Mouse (Mus musculus): ENCODE data around the gene Cryba4. TPM values are rescaled to one million over a fixed set of nuclear protein-coding genes. Genes with fewer than 3 reads are reported as not detected.

Cryba4 gene
- total and polyA plus RNA-seq, 3 experiments = 5.3 to 14.4 (median 7.1) TPM

GRCm38 (mm10) chr5:112214419-112214818, 37.9 kb downstream of the Cryba4 start:
- 4% methylated on average over 10 of the region's 10 CpGs for WGBS
- Histone ChIP-seq H3K4me3 (no peak overlapping the region), H3K27me3 (ENCODE audit: control insufficient read depth, insufficient read depth, low read length) (no peaks in the 10 kb centered on the region), H3K79me2 (replicated peaks; ENCODE audit: control insufficient read depth, insufficient read depth, low read length) (no peaks in the 10 kb centered on the region), H3K36me3 (ENCODE audit: control insufficient read depth, insufficient read depth, low read length) (no peaks in the 10 kb centered on the region), H3K9ac (ENCODE audit: low read depth, low read length) (no peak overlapping the region), H3K4me1 (ENCODE audit: control insufficient read depth, insufficient read depth, low read length) (no peaks in the 10 kb centered on the region), H3K27ac (no peak overlapping the region)
- peak; percentile 36 to 65 for DNase-seq
- TF ChIP-seq EP300 (IDR thresholded peaks at IDR 0.05; ENCODE audit: insufficient read depth, low read depth, low read length) = no peak
- TF ChIP-seq POLR2A (IDR thresholded peaks at IDR 0.05; ENCODE audit: insufficient read depth, low read depth, low read length) = no peak
- TF ChIP-seq CTCF (IDR thresholded peaks at IDR 0.05) = peak; percentile 79
- intact Hi-C loops (cut with DNase I) = loop anchor here (2.0 kb wide), 1 partner anchor 214 kb away; no protein-coding TSS in a partner anchor

GRCm38 (mm10) chr5:112213331-112214240, 38.7 kb downstream of the Cryba4 start:
- intact Hi-C loops (cut with DNase I) = loop anchor here (2.0 kb wide), 1 partner anchor 215 kb away; no protein-coding TSS in a partner anchor
- Histone ChIP-seq H3K9ac (ENCODE audit: low read depth, low read length) (no peak overlapping the region), H3K4me1 (ENCODE audit: control insufficient read depth, insufficient read depth, low read length) (no peaks in the 10 kb centered on the region), H3K79me2 (replicated peaks; ENCODE audit: control insufficient read depth, insufficient read depth, low read length) (no peaks in the 10 kb centered on the region), H3K4me3 (no peak overlapping the region), H3K36me3 (ENCODE audit: control insufficient read depth, insufficient read depth, low read length) (no peaks in the 10 kb centered on the region), H3K27me3 (ENCODE audit: control insufficient read depth, insufficient read depth, low read length) (no peaks in the 10 kb centered on the region), H3K27ac (no peak overlapping the region)
- DNase-seq = no peak
- WGBS = 55% methylated on average over 19 of the region's 19 CpGs
- no peak for TF ChIP-seq CTCF (IDR thresholded peaks at IDR 0.05)
- no peak for TF ChIP-seq POLR2A (IDR thresholded peaks at IDR 0.05; ENCODE audit: insufficient read depth, low read depth, low read length)
- TF ChIP-seq EP300 (IDR thresholded peaks at IDR 0.05; ENCODE audit: insufficient read depth, low read depth, low read length) = no peak

GRCm38 (mm10) chr5:112212711-112213264, 39.5 kb downstream of the Cryba4 start:
- intact Hi-C loops (cut with DNase I) = no loop called here
- Histone ChIP-seq H3K79me2 (replicated peaks; ENCODE audit: control insufficient read depth, insufficient read depth, low read length) (no peaks in the 10 kb centered on the region), H3K27ac (no peak overlapping the region), H3K27me3 (ENCODE audit: control insufficient read depth, insufficient read depth, low read length) (no peaks in the 10 kb centered on the region), H3K9ac (ENCODE audit: low read depth, low read length) (no peak overlapping the region), H3K36me3 (ENCODE audit: control insufficient read depth, insufficient read depth, low read length) (no peaks in the 10 kb centered on the region), H3K4me1 (ENCODE audit: control insufficient read depth, insufficient read depth, low read length) (no peaks in the 10 kb centered on the region), H3K4me3 (no peak overlapping the region)
- 80% methylated on average over 6 of the region's 6 CpGs for WGBS
- DNase-seq = no peak
- TF ChIP-seq EP300 (IDR thresholded peaks at IDR 0.05; ENCODE audit: insufficient read depth, low read depth, low read length) = no peak
- no peak for TF ChIP-seq CTCF (IDR thresholded peaks at IDR 0.05)
- TF ChIP-seq POLR2A (IDR thresholded peaks at IDR 0.05; ENCODE audit: insufficient read depth, low read depth, low read length) = no peak

GRCm38 (mm10) chr5:112211911-112212310, 40.4 kb downstream of the Cryba4 start:
- no peak overlapping the region for H3K27ac ChIP-seq
- no peak for DNase-seq
- intact Hi-C loops (cut with DNase I) = no loop called here

GRCm38 (mm10) chr5:112210104-112210503, 42.2 kb downstream of the Cryba4 start:
- H3K4me1 ChIP-seq (ENCODE audit: control insufficient read depth, insufficient read depth, low read length) = no peaks in the 10 kb centered on the region
- no peaks in the 10 kb centered on the region for H3K79me2 ChIP-seq (replicated peaks; ENCODE audit: control insufficient read depth, insufficient read depth, low read length)
- H3K27ac ChIP-seq = no peak overlapping the region
- no peak overlapping the region for H3K9ac ChIP-seq (ENCODE audit: low read depth, low read length)
- no peak overlapping the region for H3K4me3 ChIP-seq
- DNase-seq = peak; percentile 36 to 68
- intact Hi-C loops (cut with DNase I) = no loop called here
- H3K27me3 ChIP-seq (ENCODE audit: control insufficient read depth, insufficient read depth, low read length) = no peaks in the 10 kb centered on the region
- no peaks in the 10 kb centered on the region for H3K36me3 ChIP-seq (ENCODE audit: control insufficient read depth, insufficient read depth, low read length)
- 33% methylated on average over 8 of the region's 8 CpGs for WGBS
- TF ChIP-seq CTCF (IDR thresholded peaks at IDR 0.05) = peak; percentile 91
- no peak for TF ChIP-seq EP300 (IDR thresholded peaks at IDR 0.05; ENCODE audit: insufficient read depth, low read depth, low read length)
- TF ChIP-seq POLR2A (IDR thresholded peaks at IDR 0.05; ENCODE audit: insufficient read depth, low read depth, low read length) = no peak

More at GRCm38 (mm10) chr5:112211911-112212310, 40.4 kb downstream of the Cryba4 start:
- H3K27me3 ChIP-seq (ENCODE audit: control insufficient read depth, insufficient read depth, low read length) = no peaks in the 10 kb centered on the region
- no peaks in the 10 kb centered on the region for H3K36me3 ChIP-seq (ENCODE audit: control insufficient read depth, insufficient read depth, low read length)
- no peaks in the 10 kb centered on the region for H3K4me1 ChIP-seq (ENCODE audit: control insufficient read depth, insufficient read depth, low read length)
- 78% methylated on average over 7 of the region's 7 CpGs for WGBS
- H3K4me3 ChIP-seq = no peak overlapping the region
- no peak overlapping the region for H3K9ac ChIP-seq (ENCODE audit: low read depth, low read length)
- H3K79me2 ChIP-seq (replicated peaks; ENCODE audit: control insufficient read depth, insufficient read depth, low read length) = no peaks in the 10 kb centered on the region
- TF ChIP-seq CTCF (IDR thresholded peaks at IDR 0.05) = no peak
- no peak for TF ChIP-seq POLR2A (IDR thresholded peaks at IDR 0.05; ENCODE audit: insufficient read depth, low read depth, low read length)
- TF ChIP-seq EP300 (IDR thresholded peaks at IDR 0.05; ENCODE audit: insufficient read depth, low read depth, low read length) = no peak

GRCm38 (mm10) chr5:112208321-112208720, 44.0 kb downstream of the Cryba4 start:
- intact Hi-C loops (cut with DNase I) = no loop called here
- H3K4me1 ChIP-seq (ENCODE audit: control insufficient read depth, insufficient read depth, low read length) = no peaks in the 10 kb centered on the region
- no peaks in the 10 kb centered on the region for H3K27me3 ChIP-seq (ENCODE audit: control insufficient read depth, insufficient read depth, low read length)
- TF ChIP-seq CTCF (IDR thresholded peaks at IDR 0.05) (no peak), POLR2A (IDR thresholded peaks at IDR 0.05; ENCODE audit: insufficient read depth, low read depth, low read length) (no peak), EP300 (IDR thresholded peaks at IDR 0.05; ENCODE audit: insufficient read depth, low read depth, low read length) (no peak)
- DNase-seq = no peak
- H3K4me3 ChIP-seq = no peak overlapping the region
- no peaks in the 10 kb centered on the region for H3K36me3 ChIP-seq (ENCODE audit: control insufficient read depth, insufficient read depth, low read length)
- no peak overlapping the region for H3K9ac ChIP-seq (ENCODE audit: low read depth, low read length)
- H3K79me2 ChIP-seq (replicated peaks; ENCODE audit: control insufficient read depth, insufficient read depth, low read length) = no peaks in the 10 kb centered on the region
- 34% methylated on average over 4 of the region's 4 CpGs for WGBS
- H3K27ac ChIP-seq = no peak overlapping the region

Measured in heart, adult 2 months (tissue).